Mouse (Mus musculus) ES-E14 (cell line): ENCODE measurements at regions not wholly inside any gene's neighbourhood (a gene's known extent, or its start where the extent isn't known, plus 50 kb on each side); places are given as distances from the start of the nearest gene placed in this dataset.

ENCODE experiments used
- DNase-seq: peaks from one replicate; pipeline ENCODE4 v3.0.0-alpha.2; 2013; ENCODE audit warnings: low read depth, low spot score
- H3K27ac ChIP-seq: 2 replicates; pipeline ENCODE4 v1.5.1; 2012; ENCODE audit warnings: low read depth, mild to moderate bottlenecking, low read length, moderate library complexity, mixed read lengths; ENCODE audit not compliant: poor library complexity, insufficient read depth, severe bottlenecking
- H3K36me3 ChIP-seq: 2 replicates; pipeline ENCODE4 v1.6.1; 2012; ENCODE audit warnings: mild to moderate bottlenecking, low read length, moderate library complexity, mixed read lengths; ENCODE audit not compliant: control insufficient read depth, poor library complexity, insufficient read depth, severe bottlenecking
- H3K4me1 ChIP-seq, 2 experiments: fragments of 150-350 bp in 1 of 2; sonication (generic) in 1 of 2; 2 replicates each; pipeline ENCODE4 v1.6.1; 2012; ENCODE audit warnings: low read length in 2 of 2, mild to moderate bottlenecking in 1 of 2, mixed read lengths in 1 of 2; ENCODE audit not compliant: control insufficient read depth in 2 of 2, insufficient read depth in 2 of 2, poor library complexity in 1 of 2
- H3K4me3 ChIP-seq, 2 experiments: fragments of 150-350 bp in 1 of 2; sonication (generic) in 1 of 2; 2 replicates each; pipeline ENCODE4 v1.5.1; 2012; ENCODE audit warnings: low read length in 2 of 2, low read depth in 1 of 2, mild to moderate bottlenecking in 1 of 2, mixed read lengths in 1 of 2; ENCODE audit not compliant: insufficient read depth in 1 of 2, poor library complexity in 1 of 2, severe bottlenecking in 1 of 2
- H3K9ac ChIP-seq: 2 replicates; pipeline ENCODE4 v1.6.1; 2012; ENCODE audit warnings: low read depth, mild to moderate bottlenecking, low read length, mixed read lengths; ENCODE audit not compliant: poor library complexity, insufficient read depth, severe bottlenecking
- H3K9me3 ChIP-seq: fragments of 150-350 bp; sonication (generic); 2 replicates; pipeline ENCODE4 v1.6.1; 2012; ENCODE audit warnings: low read depth, mild to moderate bottlenecking, low read length; ENCODE audit not compliant: control insufficient read depth, insufficient read depth
- CHD2 ChIP-seq: IDR thresholded peaks from 2 replicates; pipeline ENCODE4 v1.6.1; 2014; ENCODE audit warnings: mild to moderate bottlenecking, low read depth, low read length, inconsistent platforms
- HCFC1 ChIP-seq: IDR thresholded peaks from 2 replicates; pipeline ENCODE4 v1.6.1; 2012; ENCODE audit warnings: low read length, inconsistent platforms, borderline replicate concordance; ENCODE audit not compliant: insufficient read depth
- MAFK ChIP-seq: IDR thresholded peaks from 2 replicates; pipeline ENCODE4 v1.6.1; 2014; ENCODE audit warnings: mild to moderate bottlenecking, low read depth, low read length, inconsistent platforms; ENCODE audit not compliant: insufficient read depth
- ZC3H11A ChIP-seq: IDR thresholded peaks from 2 replicates; pipeline ENCODE4 v1.6.1; 2012; ENCODE audit warnings: low read depth, mild to moderate bottlenecking, inconsistent platforms, low read length, borderline replicate concordance
- ZNF384 ChIP-seq: IDR thresholded peaks from 2 replicates; pipeline ENCODE4 v1.6.1; 2012; ENCODE audit warnings: low read depth, low read length, inconsistent platforms
- in situ Hi-C, 2 experiments: fragments of 600-800 bp; cut with MboI; formaldehyde crosslinking; loops; one replicate each; pipeline ENCODE4 v1.15.1; 2025; ENCODE audit warnings: low sequenced_read_pairs in 2 of 2, inconsistent platforms in 1 of 2; ENCODE audit not compliant: unreplicated experiment in 2 of 2

DNA sequence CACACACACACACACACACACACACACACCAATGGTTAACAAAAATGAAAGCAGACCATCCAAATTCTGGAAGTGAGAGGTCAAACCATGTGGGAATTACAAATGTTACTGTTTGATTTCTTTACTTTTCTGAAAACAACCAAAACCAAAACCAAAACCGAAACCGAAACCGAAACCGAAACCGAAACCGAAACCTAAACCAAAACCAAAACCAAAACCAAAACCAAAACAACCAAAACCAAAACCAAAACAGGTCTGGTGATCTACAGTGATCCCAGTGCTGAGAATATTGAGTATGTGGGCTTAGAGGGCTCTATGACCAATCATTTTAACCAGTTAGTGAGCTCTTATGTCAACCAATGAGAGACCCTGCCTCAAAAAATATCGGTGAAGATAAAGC, 1407.6 kb upstream of the Cdh20 start:
- H3K4me3 ChIP-seq: no peak overlapping the region
- no peaks in the 10 kb centered on the region for H3K4me1 ChIP-seq
- H3K27ac ChIP-seq: no peak overlapping the region
- no peak overlapping the region for H3K9ac ChIP-seq
- H3K9me3 ChIP-seq: no peaks in the 10 kb centered on the region
- TF ChIP-seq MAFK: no peak
- TF ChIP-seq HCFC1: no peak
- TF ChIP-seq CHD2: no peak
- no peak for TF ChIP-seq ZC3H11A
- TF ChIP-seq ZNF384: no peak
- in situ Hi-C loops: no loop called here
- DNase-seq: no peak
- H3K36me3 ChIP-seq: no peaks in the 10 kb centered on the region

DNA sequence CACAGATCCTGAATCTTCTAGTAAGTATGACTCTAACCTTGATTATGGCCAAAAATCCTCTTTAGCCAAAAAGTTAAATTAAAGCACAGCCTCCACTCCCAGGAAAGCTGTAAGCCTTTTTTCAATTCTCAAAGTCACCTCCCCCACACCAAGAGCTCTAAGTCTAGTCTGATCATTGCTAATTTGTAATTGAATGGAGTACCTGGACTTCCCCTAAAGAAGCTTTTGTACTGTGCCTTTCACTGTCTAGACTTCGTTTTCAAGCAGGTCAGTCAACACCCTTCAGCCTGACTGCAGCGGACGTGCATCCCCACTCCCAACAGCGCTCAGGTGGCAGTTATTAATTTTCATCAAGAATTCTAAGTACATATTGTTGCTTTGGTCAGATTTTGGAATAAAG, 1395.5 kb upstream of the Cdh20 start:
- TF ChIP-seq ZNF384: no peak
- no peak for TF ChIP-seq HCFC1
- no peak for TF ChIP-seq CHD2
- TF ChIP-seq ZC3H11A: no peak
- no peak for TF ChIP-seq MAFK
- no peak overlapping the region for H3K9ac ChIP-seq
- H3K9me3 ChIP-seq: no peaks in the 10 kb centered on the region; the same call in 1 of the 2 replicates
- no peak overlapping the region for H3K4me3 ChIP-seq
- no peak overlapping the region for H3K27ac ChIP-seq
- no peaks in the 10 kb centered on the region for H3K36me3 ChIP-seq
- in situ Hi-C loops: no loop called here
- no peak for DNase-seq
- H3K4me1 ChIP-seq: no peaks in the 10 kb centered on the region

- Histone ChIP-seq H3K4me3 (no peak overlapping the region), H3K9ac (no peak overlapping the region), H3K36me3 (no peaks in the 10 kb centered on the region), H3K9me3 (no peaks in the 10 kb centered on the region), H3K4me1 (no peaks in the 10 kb centered on the region), H3K27ac (no peak overlapping the region)
- in situ Hi-C loops: no loop called here
- TF ChIP-seq ZNF384 (no peak), HCFC1 (no peak), ZC3H11A (no peak), CHD2 (no peak), MAFK (no peak)
- DNase-seq: no peak
Measured at GRCm38 (mm10) chr1:103420124-103420523, 1348.2 kb upstream of the Cdh20 start.

GRCm38 (mm10) chr1:103420994-103421637, 1347.2 kb upstream of the Cdh20 start:
- H3K27ac ChIP-seq: no peak overlapping the region
- TF ChIP-seq CHD2: no peak
- no peak for TF ChIP-seq ZC3H11A
- TF ChIP-seq ZNF384: no peak
- no peak for TF ChIP-seq HCFC1
- TF ChIP-seq MAFK: no peak
- H3K4me1 ChIP-seq: no peaks in the 10 kb centered on the region
- no peak overlapping the region for H3K9ac ChIP-seq
- DNase-seq: no peak
- H3K9me3 ChIP-seq: no peaks in the 10 kb centered on the region
- no peak overlapping the region for H3K4me3 ChIP-seq
- in situ Hi-C loops: no loop called here
- H3K36me3 ChIP-seq: no peaks in the 10 kb centered on the region

DNA sequence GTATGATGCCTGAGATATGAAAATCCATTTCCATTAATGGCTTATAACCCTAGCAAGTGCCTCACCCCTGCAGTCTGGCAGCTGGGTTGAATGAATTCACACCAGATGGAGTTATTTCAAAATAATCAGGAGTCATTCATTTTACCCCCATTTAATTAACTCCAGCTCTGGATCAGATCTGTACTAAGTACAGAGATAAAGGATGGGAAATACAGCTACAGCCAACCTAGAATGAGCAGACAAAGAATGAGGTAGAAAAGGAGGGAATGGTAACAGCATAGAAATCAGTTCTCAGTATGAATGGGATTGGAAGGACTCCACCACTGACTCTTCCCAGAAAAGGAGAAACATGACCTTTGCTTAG, 1346.7 kb upstream of the Cdh20 start:
- H3K9ac ChIP-seq: no peak overlapping the region
- in situ Hi-C loops: no loop called here
- no peak overlapping the region for H3K4me3 ChIP-seq
- no peak for TF ChIP-seq MAFK
- no peak for TF ChIP-seq ZC3H11A
- TF ChIP-seq CHD2: no peak
- TF ChIP-seq ZNF384: no peak
- no peak for TF ChIP-seq HCFC1
- no peak for DNase-seq
- no peaks in the 10 kb centered on the region for H3K36me3 ChIP-seq
- no peaks in the 10 kb centered on the region for H3K9me3 ChIP-seq
- H3K4me1 ChIP-seq: no peaks in the 10 kb centered on the region
- no peak overlapping the region for H3K27ac ChIP-seq
